Mouse (Mus musculus) activated CD4-positive, CD25-positive, alpha-beta regulatory T cell, adult 9 weeks (primary cell): ENCODE measurements around the gene Olfr780. TPM values are rescaled to one million over a fixed set of nuclear protein-coding genes. Genes with fewer than 3 reads are reported as not detected.

Experiments used
- polyA plus RNA-seq: library from polyadenylated mRNA; unstranded; fragments of 100-300 nt; shearing (Covaris generic); gene quantifications from one replicate; pipeline ENCODE4 v1.2.1, GENCODE M21; 2017

The Olfr780 gene
- polyA plus RNA-seq: not detected

DNA sequence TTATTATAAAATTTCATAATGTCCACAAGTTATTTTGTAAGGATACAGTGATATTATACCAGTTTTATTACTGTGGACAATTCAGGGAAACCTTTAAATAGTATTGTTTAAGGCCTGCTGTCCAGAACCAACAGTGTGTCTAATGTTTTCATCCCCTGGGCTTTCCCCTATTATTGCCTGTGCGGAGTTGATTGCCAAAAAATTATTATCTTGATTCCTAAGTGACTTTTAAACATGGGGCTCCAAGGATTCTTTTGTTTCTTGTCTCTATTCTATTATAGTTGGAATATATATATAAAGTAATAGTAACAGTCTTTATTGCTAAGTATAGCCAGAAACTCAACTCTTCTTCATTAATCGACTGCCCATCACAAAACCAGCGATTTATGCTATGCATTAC, at the start of gene Olfr780:
TSS of gene Olfr780 (plus strand) at position 301 of the 400 bp plus-strand sequence.

DNA sequence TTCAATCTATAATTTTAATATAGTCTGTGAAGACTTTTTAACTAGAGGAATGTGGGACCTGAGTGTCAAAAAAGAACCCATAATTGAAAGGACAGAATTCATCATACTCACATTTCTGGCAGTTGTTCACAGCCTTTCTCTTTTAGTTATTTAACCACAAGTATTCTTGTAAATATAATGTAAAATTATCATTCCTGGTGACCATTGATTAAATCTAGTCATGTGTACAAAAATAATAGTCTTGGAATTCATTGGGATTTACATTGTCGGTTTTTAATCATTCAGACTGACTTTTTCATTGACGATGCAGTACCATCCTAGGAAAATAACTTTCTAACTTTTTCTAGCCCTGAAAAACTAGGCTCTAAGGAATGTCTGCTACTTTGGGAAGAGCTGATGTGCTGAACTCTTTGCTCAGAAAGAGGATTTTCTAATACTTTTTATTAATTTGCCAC, 46.8 kb upstream of the Olfr780 start, which contains the start of gene Olfr777:
TSS of gene Olfr777 (minus strand) at position 405 of the 455 bp plus-strand sequence.

GRCm38 (mm10) chr10:129328554-129328953, 10.6 kb downstream of the Olfr780 start, which contains the start of gene Olfr781:
Gene Olfr781 (plus strand): TSS chr10:129328854.

GRCm38 (mm10) chr10:129348550-129348949, 30.6 kb downstream of the Olfr780 start, which contains the start of gene Olfr782:
Gene Olfr782 (plus strand): TSS chr10:129348850.

Other genes with a start within 250 kb of the Olfr780 start
- gene Olfr766-ps1, start 249.1 kb upstream of the Olfr780 start, polyA plus RNA-seq: not detected
- not detected for gene Olfr767, start 235.2 kb upstream of the Olfr780 start, polyA plus RNA-seq
- gene Olfr768, start 218.7 kb upstream of the Olfr780 start, polyA plus RNA-seq: not detected
- gene Olfr769, start 200.3 kb upstream of the Olfr780 start, polyA plus RNA-seq: not detected
- gene Olfr770, start 179.1 kb upstream of the Olfr780 start, polyA plus RNA-seq: not detected
- gene Olfr771, start 153.4 kb upstream of the Olfr780 start, polyA plus RNA-seq: not detected
- not detected for gene Olfr772, start 140.2 kb upstream of the Olfr780 start, polyA plus RNA-seq
- gene Olfr773, start 130.7 kb upstream of the Olfr780 start, polyA plus RNA-seq: not detected
- gene Olfr774, start 81.9 kb upstream of the Olfr780 start, polyA plus RNA-seq: not detected
- not detected for gene Olfr775, start 69.7 kb upstream of the Olfr780 start, polyA plus RNA-seq
- not detected for gene Olfr776, start 59.0 kb upstream of the Olfr780 start, polyA plus RNA-seq
- not detected for gene Olfr777, start 46.6 kb upstream of the Olfr780 start, polyA plus RNA-seq
- not detected for gene Olfr781, start 10.7 kb downstream of the Olfr780 start, polyA plus RNA-seq
- not detected for gene Olfr782, start 30.7 kb downstream of the Olfr780 start, polyA plus RNA-seq
- not detected for gene Olfr784, start 66.0 kb downstream of the Olfr780 start, polyA plus RNA-seq
- not detected for gene Olfr785, start 87.3 kb downstream of the Olfr780 start, polyA plus RNA-seq
- not detected for gene Olfr786, start 109.2 kb downstream of the Olfr780 start, polyA plus RNA-seq
- gene Olfr787, start 143.7 kb downstream of the Olfr780 start, polyA plus RNA-seq: 0.05 TPM
- gene Olfr788, start 152.9 kb downstream of the Olfr780 start, polyA plus RNA-seq: not detected
- gene Olfr789, start 166.6 kb downstream of the Olfr780 start, polyA plus RNA-seq: not detected
- gene Olfr790, start 180.4 kb downstream of the Olfr780 start, polyA plus RNA-seq: not detected
- gene Olfr791, start 203.7 kb downstream of the Olfr780 start, polyA plus RNA-seq: not detected
- gene Olfr792, start 221.0 kb downstream of the Olfr780 start, polyA plus RNA-seq: not detected
- gene Olfr794, start 249.5 kb downstream of the Olfr780 start, polyA plus RNA-seq: not detected